Mouse (Mus musculus): ENCODE measurements around the gene Zdhhc13. TPM values are rescaled to one million over a fixed set of nuclear protein-coding genes. Genes with fewer than 3 reads are reported as not detected.

Zdhhc13 gene
- polyA plus RNA-seq, 1 experiment from 2014 or later = 28.8 TPM

DNA sequence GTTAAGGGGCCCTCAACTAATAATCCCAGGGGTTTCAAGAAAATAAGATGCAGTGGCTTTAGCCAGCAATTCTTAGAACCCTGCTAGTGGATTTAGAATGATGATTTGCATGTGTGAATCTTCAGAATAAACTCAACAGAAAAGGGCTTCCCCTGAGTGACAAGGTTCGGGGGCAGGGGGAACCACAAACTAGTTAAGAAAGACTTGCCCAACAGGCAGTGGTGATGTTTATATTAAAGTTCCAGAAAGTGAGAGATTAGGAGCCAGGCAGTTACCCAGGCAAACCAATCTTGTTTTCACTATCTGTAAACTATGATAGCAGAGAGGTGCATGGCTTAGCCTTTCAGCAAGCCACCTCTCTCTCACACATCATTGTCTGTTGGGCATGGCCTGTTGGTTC is 43.9 kb downstream of the Zdhhc13 start:
- Histone ChIP-seq H3K9me3 (no peaks in the 10 kb centered on the region), H3K4me2 (replicated peaks) (no peak overlapping the region), H3K4me1 (peaks cover 3% of the 10 kb centered on the region; the same call in 1 of the 2 replicates), H3K4me3 (no peak overlapping the region), H3K27me3 (no peaks in the 10 kb centered on the region), H3K36me3 (peaks cover 5% of the 10 kb centered on the region), H3K9ac (no peak overlapping the region), H3K27ac (no peak overlapping the region)
- no peak for ATAC-seq (ENCODE audit: low FRiP score, low read depth)
- 85% methylated on average over 1 of the region's 1 CpGs for WGBS

- Histone ChIP-seq H3K36me3 (no peaks in the 10 kb centered on the region), H3K4me1 (peaks cover 3% of the 10 kb centered on the region; the same call in 1 of the 2 replicates), H3K9ac (no peak overlapping the region), H3K4me2 (replicated peaks) (no peak overlapping the region), H3K9me3 (no peaks in the 10 kb centered on the region), H3K27me3 (no peaks in the 10 kb centered on the region), H3K27ac (no peak overlapping the region), H3K4me3 (no peak overlapping the region)
- 0 out of 2 replicates have a peak, but pooled peaks have one; percentile 19 for ATAC-seq (ENCODE audit: low FRiP score, low read depth)
- WGBS = 53% methylated on average over 4 of the region's 4 CpGs
Observed at GRCm38 (mm10) chr7:48834371-48834970, 45.7 kb downstream of the Zdhhc13 start.

- no peaks in the 10 kb centered on the region for H3K36me3 ChIP-seq
- no peak overlapping the region for H3K4me3 ChIP-seq
- no peak overlapping the region for H3K9ac ChIP-seq
- H3K27me3 ChIP-seq = no peaks in the 10 kb centered on the region
- H3K4me1 ChIP-seq = peaks cover 3% of the 10 kb centered on the region; the same call in 1 of the 2 replicates
- 81% methylated on average over 12 of the region's 12 CpGs for WGBS
- no peak overlapping the region for H3K27ac ChIP-seq
- H3K9me3 ChIP-seq = no peaks in the 10 kb centered on the region
- ATAC-seq (ENCODE audit: low FRiP score, low read depth) = no peak
- no peak overlapping the region for H3K4me2 ChIP-seq (replicated peaks)
Observed at GRCm38 (mm10) chr7:48834989-48835626, 46.3 kb downstream of the Zdhhc13 start.

DNA sequence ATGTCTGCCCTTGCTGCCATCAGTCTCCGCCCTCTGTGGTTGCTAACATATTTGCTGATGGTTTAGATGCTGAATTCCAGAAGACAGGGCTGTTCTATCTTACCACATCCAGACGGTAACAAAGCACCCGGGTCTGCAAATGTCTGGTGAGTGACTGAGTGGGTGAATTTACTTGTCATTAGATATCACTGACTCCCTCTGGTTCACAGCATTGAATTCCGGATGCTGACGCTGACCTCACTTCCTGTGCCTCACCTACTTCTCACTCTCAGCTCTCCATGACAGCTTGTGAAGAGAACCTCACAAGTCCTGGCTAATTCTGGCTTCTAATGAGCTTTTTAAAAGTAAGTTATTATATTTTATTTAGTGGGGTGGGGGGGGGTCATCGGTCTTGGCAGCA is 48.1 kb downstream of the Zdhhc13 start:
- no peaks in the 10 kb centered on the region for H3K27me3 ChIP-seq
- no peaks in the 10 kb centered on the region for H3K36me3 ChIP-seq
- no peak overlapping the region for H3K4me3 ChIP-seq
- WGBS = 66% methylated on average over 6 of the region's 6 CpGs
- H3K9me3 ChIP-seq = no peaks in the 10 kb centered on the region
- no peak overlapping the region for H3K4me2 ChIP-seq (replicated peaks)
- H3K9ac ChIP-seq = no peak overlapping the region
- ATAC-seq (ENCODE audit: low FRiP score, low read depth) = no peak
- peaks cover 3% of the 10 kb centered on the region; the same call in 1 of the 2 replicates for H3K4me1 ChIP-seq
- H3K27ac ChIP-seq = no peak overlapping the region

DNA sequence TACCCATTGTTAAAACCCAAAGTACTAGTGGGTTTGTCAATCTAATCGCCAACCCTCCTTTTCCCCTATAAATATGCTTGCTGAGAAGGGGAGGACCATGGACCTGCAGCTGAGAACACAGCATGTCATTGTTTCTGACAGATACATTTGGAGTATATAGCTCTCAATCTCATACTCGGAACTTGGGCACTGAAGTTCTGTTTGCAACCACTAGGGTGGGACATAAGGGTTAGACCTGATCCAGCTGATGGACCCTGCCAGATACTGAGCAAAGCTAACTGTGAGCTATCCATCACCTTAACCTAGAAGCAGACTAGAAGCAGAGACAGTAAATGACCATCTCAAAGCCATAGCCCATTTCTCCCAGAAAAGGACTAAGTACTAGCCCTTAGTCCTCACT is 49.6 kb downstream of the Zdhhc13 start:
- 59% methylated on average over 2 of the region's 2 CpGs for WGBS
- H3K9ac ChIP-seq = no peak overlapping the region
- H3K4me3 ChIP-seq = no peak overlapping the region
- H3K9me3 ChIP-seq = no peaks in the 10 kb centered on the region
- H3K27ac ChIP-seq = no peak overlapping the region
- H3K4me1 ChIP-seq = peaks cover 3% of the 10 kb centered on the region; the same call in 1 of the 2 replicates
- no peaks in the 10 kb centered on the region for H3K36me3 ChIP-seq
- H3K4me2 ChIP-seq (replicated peaks) = no peak overlapping the region
- ATAC-seq (ENCODE audit: low FRiP score, low read depth) = no peak
- H3K27me3 ChIP-seq = no peaks in the 10 kb centered on the region

- Histone ChIP-seq H3K36me3 (no peaks in the 10 kb centered on the region), H3K4me1 (peaks cover 7% of the 10 kb centered on the region), H3K27me3 (no peaks in the 10 kb centered on the region), H3K27ac (no peak overlapping the region), H3K9me3 (no peaks in the 10 kb centered on the region), H3K4me3 (no peak overlapping the region), H3K4me2 (replicated peaks) (no peak overlapping the region), H3K9ac (no peak overlapping the region)
- ATAC-seq (ENCODE audit: low FRiP score, low read depth) = no peak
- WGBS = 81% methylated on average over 2 of the region's 2 CpGs
Observed at GRCm38 (mm10) chr7:48840545-48840944, 51.7 kb downstream of the Zdhhc13 start.

GRCm38 (mm10) chr7:48841538-48841937 is 52.7 kb downstream of the Zdhhc13 start:
- ATAC-seq (ENCODE audit: low FRiP score, low read depth) = no peak
- Histone ChIP-seq H3K4me1 (peaks cover 10% of the 10 kb centered on the region), H3K4me2 (replicated peaks) (no peak overlapping the region), H3K9me3 (no peaks in the 10 kb centered on the region), H3K27me3 (no peaks in the 10 kb centered on the region), H3K27ac (no peak overlapping the region), H3K4me3 (no peak overlapping the region), H3K9ac (no peak overlapping the region), H3K36me3 (no peaks in the 10 kb centered on the region)
- 61% methylated on average over 4 of the region's 4 CpGs for whole genome bisulfite sequencing

DNA sequence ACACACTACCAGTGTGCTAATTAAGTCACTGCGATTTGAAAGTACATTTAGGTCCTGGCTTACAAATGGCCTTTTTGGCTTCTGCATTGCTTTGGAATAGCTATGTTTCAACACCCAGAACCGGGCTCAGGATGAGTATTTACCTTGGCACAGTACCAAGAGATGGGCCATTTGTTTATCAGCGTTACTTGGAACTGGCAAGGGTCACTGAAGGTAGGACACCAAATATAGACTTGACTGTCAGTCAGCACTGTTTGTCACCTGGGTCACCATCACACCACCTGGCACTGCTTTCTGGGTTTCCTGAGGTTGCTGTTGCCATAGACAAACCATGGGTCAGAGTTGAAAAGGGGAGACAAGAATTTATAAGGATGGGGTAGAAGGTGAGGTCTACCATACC is 53.5 kb downstream of the Zdhhc13 start:
- ATAC-seq (ENCODE audit: low FRiP score, low read depth) = no peak
- Histone ChIP-seq H3K36me3 (no peaks in the 10 kb centered on the region), H3K4me1 (peaks cover 10% of the 10 kb centered on the region), H3K27me3 (no peaks in the 10 kb centered on the region), H3K27ac (no peak overlapping the region), H3K4me2 (replicated peaks) (no peak overlapping the region), H3K9ac (no peak overlapping the region), H3K4me3 (no peak overlapping the region), H3K9me3 (no peaks in the 10 kb centered on the region)
- 80% methylated on average over 3 of the region's 3 CpGs for WGBS

DNA sequence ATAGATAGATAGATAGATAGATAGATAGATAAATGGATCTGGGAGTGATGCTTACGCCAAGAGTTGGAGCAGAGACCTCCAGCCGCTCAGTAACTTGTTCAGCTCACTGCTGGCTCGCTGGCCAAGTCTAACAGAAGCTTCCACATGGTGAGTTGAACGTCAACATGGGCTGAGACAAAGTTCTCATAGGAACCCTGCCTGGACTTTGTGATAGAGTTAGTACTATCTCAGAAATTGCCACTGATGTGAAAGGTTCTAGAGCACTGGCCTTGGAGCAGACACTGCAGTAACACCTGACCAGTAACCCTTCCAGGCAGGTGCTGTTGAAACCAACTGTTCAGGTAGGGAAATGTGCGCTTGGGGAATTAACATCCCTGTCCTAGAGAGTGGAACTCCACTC is 54.7 kb downstream of the Zdhhc13 start:
- Histone ChIP-seq H3K4me2 (replicated peaks) (no peak overlapping the region), H3K36me3 (no peaks in the 10 kb centered on the region), H3K9me3 (no peaks in the 10 kb centered on the region), H3K4me3 (no peak overlapping the region), H3K9ac (no peak overlapping the region), H3K4me1 (peaks cover 14% of the 10 kb centered on the region), H3K27me3 (no peaks in the 10 kb centered on the region), H3K27ac (no peak overlapping the region)
- WGBS = 88% methylated on average over 5 of the region's 5 CpGs
- ATAC-seq (ENCODE audit: low FRiP score, low read depth) = no peak

DNA sequence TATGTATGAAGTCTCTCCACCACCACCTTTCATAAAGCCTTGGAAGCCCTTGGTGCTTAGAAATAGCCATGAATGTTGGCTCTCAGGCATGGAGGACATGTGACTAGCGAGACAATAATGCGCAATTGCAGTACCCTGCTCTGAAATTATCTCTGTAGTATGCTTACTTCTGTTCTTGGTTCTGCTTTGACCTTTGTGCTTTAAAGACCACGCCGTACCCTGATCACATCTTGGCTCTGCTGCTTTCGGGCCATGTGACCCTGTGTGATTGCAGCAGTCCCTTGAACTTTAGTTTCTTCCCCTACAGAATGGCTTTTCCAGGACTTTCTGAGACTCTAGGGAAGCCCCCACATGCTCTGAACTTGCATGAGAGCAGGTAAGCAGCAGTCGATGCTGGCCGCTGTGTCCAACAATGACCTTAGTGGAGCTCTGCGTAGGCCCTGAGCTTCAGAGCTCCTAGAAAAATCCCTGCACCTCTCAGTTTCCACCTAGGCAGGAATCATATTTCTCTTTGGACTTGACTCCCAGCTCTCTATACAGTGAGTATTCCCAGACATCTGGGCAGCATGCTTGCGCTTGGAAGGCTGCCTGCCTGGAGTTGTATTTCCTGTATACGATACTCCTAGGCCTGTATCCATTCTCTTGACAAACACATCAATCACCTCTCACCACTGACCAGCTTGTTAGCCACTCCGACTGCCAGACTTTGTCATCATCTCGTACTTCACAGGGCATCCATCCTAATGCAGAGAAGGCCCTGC is 56.6 kb downstream of the Zdhhc13 start:
- Histone ChIP-seq H3K4me3 (no peak overlapping the region), H3K27ac (peak overlapping the region; percentile 67; the same call in 1 of the 2 replicates)

GRCm38 (mm10) chr7:48846755-48847154 is 58.0 kb downstream of the Zdhhc13 start:
- Histone ChIP-seq H3K4me1 (peaks cover 14% of the 10 kb centered on the region), H3K9ac (no peak overlapping the region), H3K9me3 (no peaks in the 10 kb centered on the region), H3K27ac (no peak overlapping the region), H3K27me3 (no peaks in the 10 kb centered on the region), H3K36me3 (no peaks in the 10 kb centered on the region), H3K4me3 (no peak overlapping the region), H3K4me2 (replicated peaks) (no peak overlapping the region)
- WGBS = 55% methylated on average over 6 of the region's 6 CpGs
- no peak for ATAC-seq (ENCODE audit: low FRiP score, low read depth)

More for the DNA sequence above, 56.6 kb downstream of the Zdhhc13 start:
- no peaks in the 10 kb centered on the region for H3K36me3 ChIP-seq
- no peak overlapping the region for H3K4me2 ChIP-seq (replicated peaks)
- peak; percentile 88 for ATAC-seq (ENCODE audit: low FRiP score, low read depth)
- H3K9ac ChIP-seq = no peak overlapping the region
- H3K4me1 ChIP-seq = peaks cover 14% of the 10 kb centered on the region
- no peaks in the 10 kb centered on the region for H3K27me3 ChIP-seq
- no peaks in the 10 kb centered on the region for H3K9me3 ChIP-seq
- 53% methylated on average over 12 of the region's 12 CpGs for WGBS

Data from limb, embryonic 13.5 days (tissue).